Mouse (Mus musculus): ENCODE data around the gene Zfp369.

DNA sequence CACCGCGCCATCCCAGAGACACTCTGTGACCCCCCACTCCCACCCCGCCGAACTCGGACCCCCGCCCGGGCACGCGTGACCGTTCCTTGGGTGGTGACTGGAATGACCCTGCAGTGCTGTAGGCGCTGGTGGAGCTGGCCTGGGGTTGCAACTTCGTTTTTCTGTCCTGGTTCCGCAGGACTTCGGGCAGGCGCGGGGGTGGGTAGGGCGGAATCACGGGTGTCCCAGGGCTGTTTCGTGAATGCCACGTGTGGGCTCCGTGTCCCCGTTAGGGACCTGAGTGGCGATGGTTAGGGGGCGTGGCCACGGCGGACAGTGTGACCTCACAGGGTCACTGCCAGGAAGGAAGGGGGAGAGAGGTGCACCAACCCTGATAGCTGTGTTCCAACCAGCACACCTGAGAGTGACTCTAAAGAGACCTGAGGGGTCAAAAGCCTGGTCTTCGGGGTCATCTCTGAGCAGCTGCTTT, 36.3 kb upstream of the Zfp369 start:
- no peak for TF ChIP-seq POLR2A (IDR thresholded peaks at IDR 0.05; ENCODE audit: extremely low read depth, insufficient read depth, low read length)
- TF ChIP-seq CTCF (IDR thresholded peaks at IDR 0.05; ENCODE audit: low read depth, low read length), result no peak
